Mouse (Mus musculus) forebrain, embryonic 16.5 days (tissue): ENCODE data around the gene Gm47959. TPM values are rescaled to one million over a fixed set of nuclear protein-coding genes. Genes with fewer than 3 reads are reported as not detected.

Source experiments
- ATAC-seq: fragments of 200-750 bp; cut with Nextera tagmentation; 2 replicates; pipeline ENCODE4 v1.8.0; 2017; ENCODE audit warnings: mild to moderate bottlenecking, moderate library complexity
- H3K27ac ChIP-seq: fragments of 300-500 bp; sonication (generic); 2 replicates; pipeline ENCODE4 v1.5.1; 2014; ENCODE audit warnings: low read length, control low read depth
- H3K27me3 ChIP-seq: fragments of 300-500 bp; sonication (generic); replicated peaks from 2 replicates; pipeline ENCODE4 v1.6.1; 2014; ENCODE audit warnings: low read length; ENCODE audit not compliant: control insufficient read depth, insufficient read depth
- H3K36me3 ChIP-seq: fragments of 300-500 bp; sonication (generic); 2 replicates; pipeline ENCODE4 v1.6.1; 2014; ENCODE audit not compliant: control insufficient read depth, insufficient read depth
- H3K4me1 ChIP-seq: fragments of 300-500 bp; sonication (generic); replicated peaks from 2 replicates; pipeline ENCODE4 v1.6.1; 2014; ENCODE audit warnings: low read length; ENCODE audit not compliant: control insufficient read depth, insufficient read depth
- H3K4me2 ChIP-seq: fragments of 300-500 bp; sonication (generic); 2 replicates; pipeline ENCODE4 v1.6.1; 2014; ENCODE audit warnings: mild to moderate bottlenecking, low read length, control low read depth
- H3K4me3 ChIP-seq: fragments of 300-500 bp; sonication (generic); replicated peaks from 2 replicates; pipeline ENCODE4 v1.5.1; 2014; ENCODE audit warnings: mild to moderate bottlenecking, low read length, control low read depth
- H3K9ac ChIP-seq: fragments of 300-500 bp; sonication (generic); replicated peaks from 2 replicates; pipeline ENCODE4 v1.6.1; 2014; ENCODE audit warnings: low read depth, low read length, control low read depth
- H3K9me3 ChIP-seq: fragments of 300-500 bp; sonication (generic); 2 replicates; pipeline ENCODE4 v1.6.1; 2016; ENCODE audit warnings: low read length; ENCODE audit not compliant: control insufficient read depth
- WGBS: fragments of 180-500 bp; shearing (Covaris S2); extraction: QIAGEN DNeasy Blood & Tissue Kit; methylation state at CpG from one replicate; pipeline ENCODE4 v1.1.7; 2014; 5-methylcytosine and 5-hydroxymethylcytosine counted together
- polyA plus RNA-seq: library from polyadenylated mRNA; unstranded; fragments of >200 nt; fragmentation: Nextera tagmentation; extraction: Ambion mirVana; gene quantifications from 2 replicates; pipeline ENCODE4 v1.2.1, GENCODE M21; 2015

Gm47959 gene
- polyA plus RNA-seq, 1 experiment from 2014 or later = not detected

GRCm38 (mm10) chr1:83015329-83015879, 15.1 kb downstream of the Gm47959 start:
- ATAC-seq = no peak
- Histone ChIP-seq H3K4me1 (no peaks in the 10 kb centered on the region), H3K4me3 (no peak overlapping the region), H3K27ac (no peak overlapping the region), H3K9me3 (no peaks in the 10 kb centered on the region), H3K36me3 (no peaks in the 10 kb centered on the region), H3K9ac (no peak overlapping the region), H3K27me3 (no peaks in the 10 kb centered on the region), H3K4me2 (no peak overlapping the region)
- 89% methylated on average over 10 of the region's 10 CpGs for WGBS

GRCm38 (mm10) chr1:83016556-83016955, 16.2 kb downstream of the Gm47959 start:
- H3K4me3 ChIP-seq = no peak overlapping the region
- no peak overlapping the region for H3K27ac ChIP-seq
- WGBS = 66% methylated on average over 1 of the region's 1 CpGs
- no peaks in the 10 kb centered on the region for H3K27me3 ChIP-seq
- H3K4me2 ChIP-seq = no peak overlapping the region
- no peaks in the 10 kb centered on the region for H3K4me1 ChIP-seq
- no peaks in the 10 kb centered on the region for H3K36me3 ChIP-seq
- no peaks in the 10 kb centered on the region for H3K9me3 ChIP-seq
- no peak for ATAC-seq
- no peak overlapping the region for H3K9ac ChIP-seq

GRCm38 (mm10) chr1:83031950-83032349, 31.6 kb downstream of the Gm47959 start:
- no peak overlapping the region for H3K9ac ChIP-seq
- H3K4me3 ChIP-seq = no peak overlapping the region
- WGBS = 47% methylated on average over 1 of the region's 1 CpGs
- no peak for ATAC-seq
- no peak overlapping the region for H3K4me2 ChIP-seq
- no peaks in the 10 kb centered on the region for H3K9me3 ChIP-seq
- H3K4me1 ChIP-seq = no peaks in the 10 kb centered on the region
- no peaks in the 10 kb centered on the region for H3K36me3 ChIP-seq
- no peak overlapping the region for H3K27ac ChIP-seq
- H3K27me3 ChIP-seq = no peaks in the 10 kb centered on the region

GRCm38 (mm10) chr1:83032508-83032907, 32.2 kb downstream of the Gm47959 start:
- WGBS = 90% methylated on average over 6 of the region's 6 CpGs
- no peak for ATAC-seq
- no peaks in the 10 kb centered on the region for H3K4me1 ChIP-seq

GRCm38 (mm10) chr1:83034509-83034908, 34.2 kb downstream of the Gm47959 start:
- no peak for ATAC-seq
- Histone ChIP-seq H3K9ac (no peak overlapping the region), H3K27ac (no peak overlapping the region), H3K36me3 (no peaks in the 10 kb centered on the region), H3K4me3 (no peak overlapping the region), H3K4me1 (peaks cover 8% of the 10 kb centered on the region; the same call in 1 of the 2 replicates), H3K27me3 (no peaks in the 10 kb centered on the region), H3K4me2 (no peak overlapping the region), H3K9me3 (no peaks in the 10 kb centered on the region)
- 70% methylated on average over 5 of the region's 5 CpGs for WGBS

More at GRCm38 (mm10) chr1:83032508-83032907, 32.2 kb downstream of the Gm47959 start:
- Histone ChIP-seq H3K27me3 (no peaks in the 10 kb centered on the region), H3K4me3 (no peak overlapping the region), H3K9me3 (no peaks in the 10 kb centered on the region), H3K9ac (no peak overlapping the region), H3K36me3 (no peaks in the 10 kb centered on the region), H3K4me2 (no peak overlapping the region), H3K27ac (no peak overlapping the region)

- Histone ChIP-seq H3K36me3 (no peaks in the 10 kb centered on the region), H3K9ac (no peak overlapping the region), H3K27me3 (no peaks in the 10 kb centered on the region), H3K4me2 (no peak overlapping the region), H3K27ac (no peak overlapping the region), H3K4me3 (no peak overlapping the region), H3K4me1 (peaks cover 8% of the 10 kb centered on the region; the same call in 1 of the 2 replicates), H3K9me3 (no peaks in the 10 kb centered on the region)
- ATAC-seq = no peak
- 65% methylated on average over 11 of the region's 11 CpGs for WGBS
Measured at GRCm38 (mm10) chr1:83036892-83037667, 36.7 kb downstream of the Gm47959 start.

- Histone ChIP-seq H3K9ac (peak within 1 kb of the TSS; percentile 64), H3K9me3 (no peaks in the 10 kb centered on the region), H3K36me3 (no peaks in the 10 kb centered on the region), H3K4me2 (peak within 1 kb of the TSS; percentile 91), H3K27ac (0 out of 2 replicates have a peak within 1 kb of the TSS, but pooled peaks have one; percentile 23), H3K4me1 (peaks cover 8% of the 10 kb centered on the region; the same call in 1 of the 2 replicates), H3K27me3 (no peaks in the 10 kb centered on the region), H3K4me3 (peak within 1 kb of the TSS; percentile 62)
- WGBS = under 1% methylated on average over 25 of the region's 25 CpGs
- ATAC-seq = peak; percentile 96
Measured at GRCm38 (mm10) chr1:83038109-83038672, 37.8 kb downstream of the Gm47959 start, which contains the start of gene Slc19a3. Slc19a3 (minus strand) TSS chr1:83038448.

GRCm38 (mm10) chr1:83039080-83039479, 38.7 kb downstream of the Gm47959 start:
- Histone ChIP-seq H3K27ac (no peak overlapping the region), H3K27me3 (no peaks in the 10 kb centered on the region), H3K4me1 (peaks cover 8% of the 10 kb centered on the region; the same call in 1 of the 2 replicates), H3K9ac (no peak overlapping the region), H3K36me3 (no peaks in the 10 kb centered on the region), H3K9me3 (no peaks in the 10 kb centered on the region), H3K4me2 (no peak overlapping the region), H3K4me3 (no peak overlapping the region)
- ATAC-seq = no peak
- WGBS = 83% methylated on average over 4 of the region's 4 CpGs

- no peak for ATAC-seq
- no peak within 1 kb of the TSS for H3K9ac ChIP-seq
- no peak within 1 kb of the TSS for H3K4me3 ChIP-seq
- no peaks in the 10 kb centered on the region for H3K9me3 ChIP-seq
- 98% methylated on average over 2 of the region's 2 CpGs for WGBS
- no peaks in the 10 kb centered on the region for H3K27me3 ChIP-seq
- H3K36me3 ChIP-seq = no peaks in the 10 kb centered on the region
- H3K4me1 ChIP-seq = peaks cover 8% of the 10 kb centered on the region; the same call in 1 of the 2 replicates
- no peak within 1 kb of the TSS for H3K27ac ChIP-seq
- H3K4me2 ChIP-seq = no peak within 1 kb of the TSS
Measured at GRCm38 (mm10) chr1:83042380-83042779, 42.0 kb downstream of the Gm47959 start, which contains the start of gene Krtap28-10. Krtap28-10 (minus strand) TSS chr1:83042480.
